Comparison of ENCODE assay signal across 8 mouse cellular contexts in genomic region chr4:100181676-100182075, GRCm38 (mm10).
A peak's percentile ranks its signal among the peaks of the same experiment; 100 is the strongest.
DNase-seq lines count a peak whose midpoint lies in the region; ATAC-seq lines count a peak whose summit lies in the region.

No protein-coding gene starts in this region.

- no peaks in the 10 kb centered on the region for H3K9me3 ChIP-seq in heart, embryonic 12.5 days (replicated peaks)

- DNase-seq in heart, adult 11 months = peak; percentile 97
- DNase-seq in Muller cell, postnatal 12 days (ENCODE audit: inconsistent ontology term) = peak; percentile 86
- peak; percentile 78 for DNase-seq in cerebellum, adult 9-10 months
- peak; percentile 88 to 89 for DNase-seq in heart, postnatal 10 days
- no peak for DNase-seq in c-Kit-positive CD71-positive TER-119-positive erythroid progenitor cells, embryonic 14.5 days (ENCODE audit: low spot score)
- DNase-seq in spleen, postnatal 36 days (ENCODE audit: low spot score in 2 of 2) = no peak
- no peak for DNase-seq in thymus, postnatal 0 days (ENCODE audit: low spot score)

- peaks cover 13% of the 10 kb centered on the region for H3K4me1 ChIP-seq in heart, embryonic 12.5 days (replicated peaks)

- no peaks in the 10 kb centered on the region for H3K27me3 ChIP-seq in heart, embryonic 12.5 days (replicated peaks)

- H3K4me2 ChIP-seq in heart, embryonic 12.5 days = no peak overlapping the region

- intact Hi-C loops in heart, postnatal 10 days (cut with DNase I) = no loop called here

- H3K36me3 ChIP-seq in heart, embryonic 12.5 days = no peaks in the 10 kb centered on the region

- WGBS in heart, embryonic 12.5 days = 68% methylated on average over 5 of the region's 5 CpGs

- H3K9ac ChIP-seq in heart, embryonic 12.5 days = no peak overlapping the region

- no peak overlapping the region for H3K27ac ChIP-seq in heart, embryonic 12.5 days (ENCODE audit: poor library complexity, severe bottlenecking)

- no peak for ATAC-seq in heart, embryonic 12.5 days (ENCODE audit: insufficient number of reproducible peaks, low FRiP score)

- H3K4me3 ChIP-seq in heart, embryonic 12.5 days = no peak overlapping the region

Comparison
In these comparisons a context has a peak if more than half of its experiments do, and no peak if none do; other contexts are left out.
1. DNase-seq: peak in heart, adult 11 months (single experiment), Muller cell, postnatal 12 days (single experiment), cerebellum, adult 9-10 months (single experiment) and heart, postnatal 10 days (2 of 2); none in c-Kit-positive CD71-positive TER-119-positive erythroid progenitor cells, embryonic 14.5 days (single experiment), spleen, postnatal 36 days (0 of 2) and thymus, postnatal 0 days (single experiment).